Mouse (Mus musculus): ENCODE measurements around the gene Ing3.
A peak's percentile ranks its signal among the peaks of the same experiment; 100 is the strongest.

The Ing3 gene

DNA sequence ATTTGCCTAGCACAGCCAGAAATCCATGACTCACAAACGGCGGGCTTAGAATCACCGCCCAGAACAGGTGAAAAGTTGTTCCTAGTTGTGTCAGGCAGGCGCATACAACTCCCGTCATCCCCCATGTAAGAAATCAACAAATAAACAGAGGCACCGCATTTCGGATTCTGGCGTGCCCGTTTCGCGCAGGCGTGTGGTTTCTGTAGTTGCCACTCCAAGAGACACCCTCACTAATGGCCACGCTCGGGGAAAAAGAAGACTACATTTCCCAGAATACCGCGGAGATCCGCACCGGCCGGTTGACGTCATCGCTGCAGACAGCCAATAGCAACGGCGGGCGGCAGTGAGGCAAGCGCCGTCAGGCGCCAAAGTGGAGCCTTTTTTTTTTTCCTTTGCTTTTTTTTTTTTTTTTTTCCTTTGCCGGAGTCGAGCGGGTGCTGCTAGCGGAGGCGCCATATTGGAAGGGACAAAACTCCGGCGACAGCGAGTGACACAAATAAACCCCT is at the start of gene Ing3:
Gene Ing3, plus strand, starts transcription at position 346 of the 506 bp plus-strand sequence.
- peak; percentile 91 for DNase-seq (ENCODE audit: extremely low read depth, low read depth, low spot score)

DNA sequence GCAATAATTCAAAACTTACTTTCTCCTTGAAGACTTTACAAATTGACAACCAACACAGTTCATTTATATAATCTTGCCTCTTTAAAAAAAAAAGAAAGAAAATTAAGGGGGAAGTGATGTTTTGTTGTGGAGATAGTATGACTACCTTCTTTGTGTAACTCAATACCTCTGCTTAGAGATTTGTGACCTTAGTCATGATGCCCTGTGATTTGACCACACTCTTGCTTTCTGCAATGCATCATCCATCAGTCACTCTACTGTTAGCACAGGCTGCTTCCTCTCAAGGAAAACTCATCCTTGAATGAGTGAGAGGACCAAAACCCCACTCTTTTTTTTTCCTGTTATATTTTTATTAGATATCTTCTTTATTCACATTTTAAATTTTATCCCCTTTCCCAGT is 39.7 kb upstream of the Ing3 start:
- no peak for DNase-seq (ENCODE audit: extremely low read depth, low read depth, low spot score)

DNA sequence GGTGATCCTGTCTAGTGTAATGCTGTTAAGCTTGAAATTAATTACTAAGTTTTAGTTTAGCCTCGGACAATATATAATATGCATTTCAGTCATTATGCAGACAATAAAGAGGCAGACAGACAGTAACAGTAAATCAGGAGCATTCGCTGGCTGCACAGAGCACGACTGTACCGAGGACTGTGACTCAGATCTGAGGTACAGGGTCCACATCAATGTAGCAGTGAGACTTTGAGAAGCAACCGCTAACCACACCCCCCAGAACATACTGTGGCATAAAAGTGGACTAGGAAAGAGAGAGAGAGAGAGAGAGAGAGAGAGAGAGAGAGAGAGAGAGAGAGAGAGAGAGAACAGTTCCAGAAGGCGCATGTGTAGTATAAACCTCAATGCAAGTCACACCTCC is 38.6 kb upstream of the Ing3 start:
- DNase-seq (ENCODE audit: extremely low read depth, low read depth, low spot score), result no peak

DNA sequence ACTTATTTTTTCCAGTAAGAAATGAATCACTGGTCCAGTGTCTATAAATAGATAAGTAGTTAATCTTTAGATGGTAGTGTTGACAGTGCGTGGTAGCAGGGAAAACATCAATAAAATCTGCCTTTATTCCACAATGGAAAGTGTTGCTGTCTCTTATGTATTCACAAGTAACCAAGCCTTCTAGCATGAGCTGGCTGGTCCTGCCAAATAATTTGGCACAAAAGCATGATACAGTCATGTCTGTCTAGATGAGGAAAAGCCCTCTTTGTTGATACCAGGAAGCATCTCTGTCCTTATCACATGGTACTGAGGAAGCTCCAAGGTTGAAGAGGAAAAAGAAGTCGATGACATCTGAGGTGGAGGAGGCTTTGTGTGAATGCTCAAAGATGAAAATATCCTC is 32.8 kb upstream of the Ing3 start:
- no peak for DNase-seq (ENCODE audit: extremely low read depth, low read depth, low spot score)

DNA sequence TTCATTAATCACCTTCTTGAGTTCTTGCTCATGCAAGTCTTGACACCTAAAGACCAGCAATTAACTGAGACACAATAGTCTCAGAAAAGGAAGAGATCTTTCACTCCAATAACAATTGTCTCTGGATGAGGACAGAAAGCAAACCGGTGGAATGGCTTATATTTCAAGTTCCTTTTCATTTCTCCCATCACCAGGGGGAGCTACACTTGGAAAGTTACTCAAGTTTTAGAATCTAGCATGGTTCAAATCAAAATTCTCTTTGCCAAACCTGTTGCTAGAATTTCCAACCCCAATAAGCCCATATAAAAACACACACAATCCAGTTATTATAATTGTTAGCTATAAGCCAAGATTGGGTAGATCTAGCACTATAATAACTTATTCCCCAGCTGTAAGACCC is 25.2 kb upstream of the Ing3 start:
- DNase-seq (ENCODE audit: extremely low read depth, low read depth, low spot score), result no peak

DNA sequence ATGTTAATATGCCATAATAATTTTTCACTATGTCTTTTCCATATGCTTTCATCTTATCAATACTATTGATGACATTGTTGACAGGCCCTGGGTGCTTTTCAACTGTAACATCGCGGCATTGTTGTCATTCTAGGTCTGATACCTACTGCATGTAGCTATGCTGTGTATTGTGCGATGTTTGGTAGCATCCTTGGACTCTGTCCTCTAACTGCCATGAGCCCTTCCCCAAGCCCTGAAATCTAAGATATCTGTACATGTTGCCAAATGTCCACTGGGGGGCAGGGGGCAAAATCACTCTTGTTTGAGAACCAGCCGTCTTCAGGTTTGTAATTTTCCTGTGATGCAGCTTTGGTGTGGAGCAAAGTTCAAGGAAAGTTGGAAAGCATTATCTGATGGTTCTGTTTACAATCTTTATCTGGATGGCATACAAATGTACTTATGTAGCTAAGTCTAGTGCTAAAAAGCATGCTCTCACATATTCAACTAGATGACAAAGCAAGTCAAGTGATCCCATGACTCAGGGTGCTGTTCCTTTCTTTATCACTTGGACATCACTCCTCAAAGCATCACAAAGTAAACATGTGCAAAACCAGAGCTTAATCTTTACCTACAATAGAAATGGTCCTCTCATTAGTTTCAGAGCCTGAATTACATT is 11.3 kb upstream of the Ing3 start:
- DNase-seq (ENCODE audit: extremely low read depth, low read depth, low spot score), result no peak

DNA sequence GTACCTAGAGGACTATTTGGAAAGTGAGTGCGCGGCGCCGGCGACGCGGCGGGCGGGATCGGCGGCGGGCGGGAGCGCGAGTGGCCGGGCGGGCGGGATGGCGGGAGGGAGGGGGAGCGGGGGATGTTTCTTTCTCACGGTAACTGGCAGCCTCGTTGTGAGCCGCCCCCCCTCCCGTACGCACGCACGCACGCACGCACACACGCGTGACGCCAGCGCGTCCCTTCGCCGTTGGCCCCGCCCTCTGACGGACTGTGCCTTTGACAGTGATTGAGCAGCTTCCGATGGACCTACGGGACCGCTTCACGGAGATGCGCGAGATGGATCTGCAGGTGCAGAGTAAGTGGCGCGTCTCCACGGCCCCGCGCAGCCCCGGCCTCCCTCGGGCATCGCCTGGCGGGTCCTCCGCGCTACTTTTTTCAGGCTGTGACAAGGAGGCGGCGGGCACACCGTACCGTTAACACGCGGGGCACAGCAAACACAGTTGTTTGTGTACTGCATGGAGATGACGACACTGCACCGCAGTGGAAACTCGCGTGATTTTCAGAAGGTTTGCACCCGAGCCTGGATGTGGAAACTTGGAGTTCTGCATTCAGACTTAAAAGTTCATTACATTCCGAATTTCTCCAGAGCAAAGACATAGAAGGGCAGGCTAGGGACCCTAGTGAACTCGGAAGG is 539 bp downstream of the Ing3 start:
- DNase-seq (ENCODE audit: extremely low read depth, low read depth, low spot score), result no peak

DNA sequence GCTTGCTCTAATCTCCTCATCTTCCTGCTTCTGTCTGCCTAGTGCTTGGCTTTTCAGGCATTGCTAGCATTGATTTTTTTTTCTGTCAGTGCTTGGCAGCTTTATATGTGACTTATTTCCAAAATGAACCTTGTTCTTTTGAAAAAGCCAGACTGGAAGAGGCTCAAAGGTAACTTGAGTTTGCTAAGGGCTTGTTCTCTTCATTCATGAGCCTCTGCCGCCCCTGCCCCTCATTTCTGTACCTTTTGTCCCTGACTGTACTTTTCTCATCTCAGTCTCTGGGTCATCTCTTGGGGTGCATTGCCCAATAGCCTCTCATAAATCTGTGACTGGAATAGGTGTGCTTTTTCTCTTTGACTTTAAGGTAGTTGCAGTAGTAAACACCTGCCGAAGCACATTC is 1.3 kb downstream of the Ing3 start:
- DNase-seq (ENCODE audit: extremely low read depth, low read depth, low spot score), result no peak

DNA sequence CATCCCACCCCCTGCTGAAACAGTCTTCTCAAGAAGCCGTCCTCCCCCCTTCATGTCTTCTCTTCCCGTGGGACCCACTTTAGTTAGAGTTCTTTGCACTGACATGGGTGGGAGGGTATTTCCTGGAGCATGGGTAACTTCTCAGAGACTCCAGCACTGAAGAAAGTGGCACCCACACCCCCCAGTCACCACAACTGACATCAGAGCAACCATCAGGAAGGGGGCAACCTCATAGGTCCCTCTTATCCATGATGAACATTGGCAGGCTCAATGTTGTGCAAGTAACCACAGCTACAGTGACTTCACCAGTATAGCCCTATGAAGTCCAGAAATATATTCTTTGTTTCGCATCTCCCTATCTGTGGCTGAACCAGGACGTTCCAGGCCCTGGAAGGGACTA is 6.1 kb downstream of the Ing3 start:
- no peak for DNase-seq (ENCODE audit: extremely low read depth, low read depth, low spot score)

DNA sequence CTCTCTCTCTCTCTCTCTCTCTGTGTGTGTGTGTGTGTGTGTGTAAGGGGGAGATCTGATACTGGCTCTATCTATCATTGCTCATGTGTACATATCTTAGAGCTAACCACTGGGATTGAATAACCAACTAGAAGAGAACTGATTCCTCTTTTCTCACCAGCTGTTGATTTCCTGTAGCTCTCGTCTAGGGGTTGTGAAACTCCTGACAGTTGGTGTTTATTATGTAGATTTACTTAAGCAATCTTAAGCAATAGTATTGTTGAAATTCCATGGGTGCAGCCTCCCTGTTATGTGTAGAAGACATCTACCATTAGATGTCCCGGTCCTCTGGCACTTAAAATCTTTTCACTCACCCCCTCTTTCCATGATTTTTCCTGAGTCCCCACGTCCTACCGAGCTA is 9.6 kb downstream of the Ing3 start:
- no peak for DNase-seq (ENCODE audit: extremely low read depth, low read depth, low spot score)

DNA sequence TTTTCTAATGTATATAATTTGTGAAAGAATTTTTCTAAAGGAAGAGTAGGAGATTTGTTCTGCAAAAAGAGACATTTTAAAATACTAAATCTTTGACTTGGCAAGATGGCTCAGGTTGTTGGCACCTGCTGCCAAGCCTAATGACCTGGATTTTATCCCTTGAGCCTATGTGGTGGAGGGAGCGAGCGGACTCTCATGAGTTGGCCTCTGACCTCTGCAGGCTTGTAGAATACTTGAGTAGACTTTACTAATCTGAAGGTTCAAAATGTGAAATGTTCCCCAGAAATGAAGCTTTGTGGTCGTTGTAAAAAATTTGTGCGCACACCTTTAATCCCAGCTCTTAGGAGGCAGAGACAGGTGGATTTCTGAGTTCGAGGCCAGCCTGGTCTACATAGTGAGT is 10.5 kb downstream of the Ing3 start:
- no peak for DNase-seq (ENCODE audit: extremely low read depth, low read depth, low spot score)

DNA sequence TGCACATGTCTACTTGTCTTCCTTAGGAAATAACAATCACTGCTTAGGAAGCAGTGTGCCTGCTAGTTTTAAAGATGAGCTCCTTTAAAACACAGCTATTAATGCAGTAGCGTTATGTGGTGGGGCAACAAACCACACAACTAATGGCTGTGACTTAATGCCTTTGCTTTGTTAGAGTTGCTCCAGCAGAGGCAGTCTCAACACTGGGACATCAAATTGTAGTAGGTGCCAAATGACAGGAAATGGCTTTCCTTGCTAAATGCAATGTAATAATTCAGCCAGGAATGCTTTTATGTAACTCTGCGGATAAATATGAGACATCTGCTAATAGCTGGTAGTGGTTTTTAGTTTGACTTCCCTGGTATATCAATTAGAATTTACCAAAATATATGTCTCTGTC is 28.2 kb downstream of the Ing3 start:
- no peak for DNase-seq (ENCODE audit: extremely low read depth, low read depth, low spot score)

DNA sequence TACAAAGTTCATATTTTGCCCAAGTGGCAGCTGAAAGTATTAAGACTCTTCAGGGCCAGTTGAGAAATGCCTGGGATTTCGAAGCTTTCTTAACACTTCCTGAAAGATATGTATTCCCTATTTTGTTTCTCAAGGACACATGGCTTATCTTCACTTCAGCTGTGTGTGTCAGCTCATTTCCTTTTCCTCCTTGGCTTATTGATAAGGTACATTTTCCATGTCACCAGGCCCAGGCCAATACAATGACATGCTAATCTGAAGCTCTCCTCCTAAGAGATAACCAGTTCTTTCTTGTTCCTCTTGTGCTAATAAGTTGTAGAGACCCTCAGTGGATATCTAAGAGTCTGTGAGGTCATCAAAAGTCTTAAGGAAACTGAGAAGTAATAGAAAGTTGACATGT is 31.7 kb downstream of the Ing3 start:
- no peak for DNase-seq (ENCODE audit: extremely low read depth, low read depth, low spot score)

DNA sequence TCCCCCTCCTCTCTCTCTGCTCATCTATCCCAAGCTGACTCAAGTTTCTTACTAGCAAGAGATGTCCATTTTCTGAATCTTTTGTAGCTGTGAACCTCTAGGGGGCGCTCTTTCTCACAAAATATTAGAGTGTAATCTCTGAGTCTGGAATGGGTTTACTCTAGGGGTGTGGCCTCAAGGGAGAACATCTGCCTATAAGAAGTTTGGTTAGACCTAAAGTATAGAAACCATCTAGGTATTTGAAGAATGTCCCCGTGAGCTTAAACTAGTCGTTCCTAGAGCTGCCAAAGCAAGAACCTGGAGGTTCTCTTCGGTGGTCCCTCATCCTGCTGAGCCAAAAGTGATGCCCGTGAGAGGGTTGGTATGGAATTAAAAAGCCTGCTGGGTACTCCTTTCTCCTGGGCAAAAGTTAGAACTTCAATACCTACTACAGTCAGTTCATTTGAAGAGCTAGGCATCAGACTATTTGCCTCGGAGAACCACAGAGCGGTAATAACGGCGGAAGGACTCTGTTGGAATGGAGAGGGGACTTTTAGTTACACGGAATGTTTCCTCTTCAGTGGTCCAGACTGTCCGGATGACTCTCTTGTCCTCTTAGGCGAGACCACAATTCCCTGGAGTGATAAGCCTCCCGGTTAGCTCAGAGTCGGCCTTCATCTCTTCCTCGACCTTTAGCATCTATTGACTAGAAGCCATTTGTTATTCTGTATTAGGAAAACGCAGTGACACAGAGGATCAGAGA is 35.8 kb downstream of the Ing3 start:
- peak; percentile 7 for DNase-seq (ENCODE audit: extremely low read depth, low read depth, low spot score)

DNA sequence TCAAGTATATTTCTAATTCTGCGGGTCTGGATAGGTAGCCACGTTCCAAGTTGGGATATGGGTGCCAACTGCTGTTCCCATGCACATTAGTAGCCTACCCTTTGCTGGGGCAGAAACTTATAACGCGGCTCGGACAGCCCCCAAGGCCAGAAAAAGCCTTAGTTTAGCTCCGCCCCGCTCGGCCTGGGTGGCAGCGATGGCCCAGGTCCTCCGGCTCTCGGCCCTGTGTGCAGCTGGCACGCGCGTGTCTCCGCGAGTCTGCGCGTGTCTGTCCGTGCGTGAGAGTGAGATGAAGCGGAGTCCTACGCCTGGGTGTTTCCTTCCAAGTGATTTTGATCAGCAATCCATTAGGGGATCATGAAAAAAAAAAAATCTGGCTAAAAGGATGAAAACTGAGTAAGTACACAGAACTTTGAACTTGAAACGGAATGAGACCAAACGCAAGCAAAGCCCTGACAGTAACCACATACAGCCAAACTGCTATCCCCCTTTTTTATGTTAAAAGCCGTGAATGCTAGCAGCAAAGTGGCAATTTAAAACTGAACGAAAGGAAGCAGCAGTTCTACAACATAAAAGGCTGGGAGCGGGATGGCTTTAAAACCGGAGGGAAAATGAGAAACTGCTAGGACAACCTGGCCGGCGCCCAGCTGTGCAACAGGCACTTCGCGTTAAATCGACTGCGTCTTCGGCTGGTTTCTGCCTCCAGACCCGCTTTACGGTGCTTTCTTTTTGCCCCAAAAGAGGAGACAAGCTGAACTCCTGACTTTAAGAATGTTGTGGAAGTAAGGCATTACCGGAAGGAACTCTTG is 36.6 kb downstream of the Ing3 start, which contains the start of gene Cped1:
Gene Cped1, plus strand, starts transcription at position 185 of the 809 bp plus-strand sequence.
- DNase-seq (ENCODE audit: extremely low read depth, low read depth, low spot score), result no peak

DNA sequence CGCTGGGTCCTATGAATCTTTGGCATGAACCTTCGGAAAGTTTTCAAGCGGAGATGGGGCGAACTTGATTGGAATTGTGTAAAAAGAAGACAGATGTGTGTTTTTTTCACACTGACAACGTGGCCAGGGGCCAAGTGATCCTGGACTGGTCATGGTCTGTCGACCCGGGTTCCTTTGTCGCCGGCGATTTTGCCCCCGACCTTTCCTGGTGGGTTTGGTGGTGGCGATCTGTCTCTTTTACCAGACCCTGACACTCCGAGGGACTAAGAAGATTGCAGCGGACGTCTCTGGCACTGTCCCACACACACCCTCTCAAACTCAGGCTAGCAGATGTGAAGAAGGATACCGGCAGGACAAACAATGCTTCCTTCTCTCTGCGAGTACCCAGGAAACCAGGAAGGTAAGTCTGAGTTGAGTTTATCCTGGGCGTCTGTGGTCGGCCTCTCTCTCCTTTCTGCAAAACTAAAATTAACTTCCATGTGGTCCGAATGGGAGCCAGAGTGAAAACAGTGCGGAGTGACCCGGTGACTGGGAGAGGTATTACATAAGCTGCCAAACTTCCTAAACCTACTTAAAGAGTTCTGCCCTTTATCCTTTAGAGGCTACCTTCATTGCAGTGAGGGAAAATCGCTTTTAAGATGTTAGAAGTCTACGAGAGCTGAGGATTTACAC is 37.4 kb downstream of the Ing3 start:
- no peak for DNase-seq (ENCODE audit: extremely low read depth, low read depth, low spot score)

DNA sequence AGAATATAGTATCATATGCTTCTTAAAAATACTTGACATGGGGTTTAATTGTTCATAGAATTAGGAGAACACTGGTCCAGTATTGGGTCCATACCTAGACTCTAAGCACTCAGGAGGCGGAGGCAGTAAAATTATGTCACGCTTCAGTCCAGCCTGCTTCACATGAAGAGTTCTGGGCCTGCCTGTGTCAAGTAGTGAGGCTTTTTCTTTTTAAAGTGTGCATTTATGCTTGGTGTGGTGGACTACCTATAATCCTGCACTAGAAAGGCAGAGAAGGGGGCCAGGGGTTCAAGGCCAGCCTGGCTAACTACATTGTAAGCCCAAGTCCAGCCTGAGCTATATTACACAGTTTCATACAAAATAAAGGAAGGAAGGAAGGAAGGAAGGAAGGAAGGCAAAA is 38.2 kb downstream of the Ing3 start:
- no peak for DNase-seq (ENCODE audit: extremely low read depth, low read depth, low spot score)

DNA sequence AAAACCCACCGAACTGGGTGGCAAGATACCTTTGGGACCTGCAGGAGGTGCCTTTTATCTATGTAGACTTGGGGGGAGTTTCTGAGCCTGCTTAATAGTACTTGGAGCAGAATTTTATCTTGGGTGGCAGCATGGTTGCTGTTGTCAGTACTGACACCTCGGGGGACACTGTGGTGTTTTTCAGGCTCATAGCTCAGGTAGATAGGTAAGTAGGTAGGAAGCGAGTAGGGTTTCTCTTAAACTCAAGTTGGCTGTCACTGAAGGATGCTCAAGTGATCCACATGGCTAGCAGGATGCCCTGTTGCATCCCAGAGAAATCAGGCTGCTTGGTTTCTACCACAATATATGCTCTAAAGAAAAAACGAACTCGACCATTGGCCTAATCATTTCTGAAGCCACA is 38.9 kb downstream of the Ing3 start:
- no peak for DNase-seq (ENCODE audit: extremely low read depth, low read depth, low spot score)

DNA sequence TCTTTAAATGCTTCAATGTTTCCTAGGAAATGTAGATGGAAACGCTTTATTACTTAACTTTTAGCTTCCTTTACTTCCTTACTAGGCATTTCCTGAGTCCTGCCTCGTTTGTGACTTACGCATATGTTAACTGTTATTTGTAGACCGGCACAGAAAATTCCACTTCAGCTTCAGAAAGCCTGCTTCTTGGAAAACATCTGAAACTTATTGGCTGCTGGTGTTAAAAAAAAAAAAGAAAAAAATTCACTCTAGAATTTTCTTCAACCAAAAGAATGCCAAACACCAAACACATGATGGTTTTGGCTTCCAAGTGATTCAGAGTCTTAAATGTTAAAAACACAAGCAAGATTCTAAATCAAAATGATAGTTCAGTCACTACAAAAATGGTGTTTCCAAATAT is 39.7 kb downstream of the Ing3 start:
- no peak for DNase-seq (ENCODE audit: extremely low read depth, low read depth, low spot score)

Measured in fat pad, adult 2 months (tissue).